Mouse (Mus musculus) heart, postnatal 10 days (tissue): ENCODE measurements around the gene Psg22. TPM values are rescaled to one million over a fixed set of nuclear protein-coding genes. Genes with fewer than 3 reads are reported as not detected.
"Not testable (repeated sequence)": the region's sequence is repeated elsewhere in the genome, so short reads cannot be mapped to it uniquely, and the experiment has no call there.

Source experiments
- DNase-seq, 2 experiments: peaks; one replicate each; pipeline ENCODE4 v3.0.0; 2021
- intact Hi-C: fragments of 180-260 bp; cut with DNase I; formaldehyde crosslinking; loops from one replicate; pipeline ENCODE4 v1.15.1; 2025
- total RNA-seq, 2 experiments: library from RNA; stranded (reverse); gene quantifications; 2 replicates each; pipeline ENCODE4 v1.2.3; 2021

Gene Psg22
- not detected for total RNA-seq

GRCm38 (mm10) chr7:18717790-18718189 is at the start of gene Psg22:
TSS of gene Psg22 (plus strand) at chr7:18718090.
- DNase-seq, result no peak
- intact Hi-C loops, result no loop called here

- intact Hi-C loops, result loop anchor here (2.0 to 5.0 kb wide), 2 partner anchors 1522 to 1605 kb away; partner anchors contain the start of gene Psg16
- DNase-seq, result peak; percentile 20 to 44
These were observed 38.1 kb upstream of the Psg22 start for GRCm38 (mm10) chr7:18679772-18680171.

- intact Hi-C loops, result no loop called here
These were observed 32.3 kb upstream of the Psg22 start for GRCm38 (mm10) chr7:18685586-18685985.

GRCm38 (mm10) chr7:18686085-18686484 is 31.8 kb upstream of the Psg22 start, which contains the start of gene Psg20:
TSS of gene Psg20 (minus strand) at chr7:18686185.
- intact Hi-C loops, result no loop called here
- DNase-seq, result no peak

More at GRCm38 (mm10) chr7:18685586-18685985, 32.3 kb upstream of the Psg22 start:
- DNase-seq, result no peak

GRCm38 (mm10) chr7:18710331-18710730 is 7.6 kb upstream of the Psg22 start:
- intact Hi-C loops, result not testable (repeated sequence)
- peak in 1 of 2 experiments; percentile 16 for DNase-seq

GRCm38 (mm10) chr7:18710846-18711245 is 7.0 kb upstream of the Psg22 start:
- intact Hi-C loops, result no loop called here
- DNase-seq, result no peak

- DNase-seq, result peak; percentile 32 to 44
- intact Hi-C loops, result no loop called here
These were observed 2.3 kb upstream of the Psg22 start for GRCm38 (mm10) chr7:18715546-18715945.

- intact Hi-C loops, result no loop called here
- no peak for DNase-seq
These were observed 6.1 kb downstream of the Psg22 start for GRCm38 (mm10) chr7:18724001-18724400.

- intact Hi-C loops, DNase-seq: not testable (repeated sequence)
These were observed 8.0 kb downstream of the Psg22 start for GRCm38 (mm10) chr7:18725931-18726330.

- no peak for DNase-seq
- intact Hi-C loops, result no loop called here
These were observed 10.5 kb downstream of the Psg22 start for GRCm38 (mm10) chr7:18728391-18728790.

GRCm38 (mm10) chr7:18733111-18733510 is 15.2 kb downstream of the Psg22 start:
- no peak for DNase-seq
- intact Hi-C loops, result no loop called here

GRCm38 (mm10) chr7:18734451-18734850 is 16.6 kb downstream of the Psg22 start:
- intact Hi-C loops, result no loop called here
- DNase-seq, result no peak

GRCm38 (mm10) chr7:18746189-18746860 is 28.4 kb downstream of the Psg22 start:
- intact Hi-C loops, result no loop called here
- peak; percentile 10 to 20 for DNase-seq

GRCm38 (mm10) chr7:18747420-18747819 is 29.5 kb downstream of the Psg22 start:
- intact Hi-C loops, DNase-seq: not testable (repeated sequence)

- intact Hi-C loops, result loop anchor here (1.0 kb wide), 1 partner anchor 124 kb away; no protein-coding TSS in a partner anchor
- no peak for DNase-seq
These were observed 31.4 kb downstream of the Psg22 start for GRCm38 (mm10) chr7:18748994-18749895.

- intact Hi-C loops, result loop anchor here (1.0 to 2.0 kb wide), 2 partner anchors 31 to 123 kb away; no protein-coding TSS in a partner anchor
- DNase-seq, result peak; percentile 69 to 81
These were observed 32.1 kb downstream of the Psg22 start for GRCm38 (mm10) chr7:18749896-18750477.

- intact Hi-C loops, DNase-seq: not testable (repeated sequence)
These were observed 42.3 kb downstream of the Psg22 start for GRCm38 (mm10) chr7:18760152-18760551.

- intact Hi-C loops, DNase-seq: not testable (repeated sequence)
These were observed 45.0 kb downstream of the Psg22 start for GRCm38 (mm10) chr7:18762885-18763284.
